Mouse (Mus musculus) lung, postnatal 10 days (tissue): ENCODE data around the gene Hikeshi.

Experiments used
- DNase-seq: peaks from one replicate; pipeline ENCODE4 v3.0.0; 2021

Hikeshi gene

GRCm38 (mm10) chr7:89940571-89941463 lies at the start of gene Hikeshi:
TSS of gene Hikeshi (minus strand) at chr7:89941204.
- DNase-seq: peak; percentile 98

DNA sequence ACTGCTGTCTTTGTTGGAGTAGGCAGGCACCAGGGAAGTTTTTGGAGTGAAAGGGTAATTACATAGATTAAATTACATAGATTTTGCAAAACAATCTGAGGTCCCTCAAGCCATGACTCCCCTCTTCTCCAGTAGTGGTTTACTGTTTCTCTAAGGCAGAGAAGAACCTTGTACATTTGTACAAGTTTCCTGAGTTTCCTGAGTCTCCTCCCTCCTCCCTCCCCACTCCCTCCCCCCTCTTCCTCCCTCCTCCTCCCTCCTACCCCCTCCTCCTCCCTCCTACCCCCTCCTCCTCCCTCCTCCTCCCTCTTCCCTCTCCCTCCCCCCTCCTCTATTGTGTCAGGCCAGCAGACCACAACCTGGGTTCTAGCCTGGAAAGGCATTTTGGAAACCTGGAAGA lies 43.4 kb upstream of the Hikeshi start:
- no peak for DNase-seq

DNA sequence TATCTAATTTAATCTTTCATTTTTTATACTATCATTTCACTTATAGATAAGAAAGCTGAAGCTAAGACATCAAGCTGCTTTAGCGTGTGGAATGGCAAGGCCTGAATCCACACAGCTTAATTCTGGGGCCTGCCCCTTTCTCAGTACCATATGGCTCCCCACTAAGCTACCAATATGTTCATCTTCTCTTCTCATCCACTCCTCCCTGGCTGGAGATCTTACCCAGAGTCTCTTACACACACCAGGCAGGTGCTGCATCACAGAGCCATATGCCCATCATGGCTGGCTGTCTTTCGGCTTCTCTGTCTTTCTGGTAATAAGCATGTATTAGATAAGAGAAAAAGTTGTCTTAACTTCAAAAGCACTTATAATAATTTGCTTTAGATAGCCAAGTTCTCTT lies 42.4 kb upstream of the Hikeshi start:
- no peak for DNase-seq

DNA sequence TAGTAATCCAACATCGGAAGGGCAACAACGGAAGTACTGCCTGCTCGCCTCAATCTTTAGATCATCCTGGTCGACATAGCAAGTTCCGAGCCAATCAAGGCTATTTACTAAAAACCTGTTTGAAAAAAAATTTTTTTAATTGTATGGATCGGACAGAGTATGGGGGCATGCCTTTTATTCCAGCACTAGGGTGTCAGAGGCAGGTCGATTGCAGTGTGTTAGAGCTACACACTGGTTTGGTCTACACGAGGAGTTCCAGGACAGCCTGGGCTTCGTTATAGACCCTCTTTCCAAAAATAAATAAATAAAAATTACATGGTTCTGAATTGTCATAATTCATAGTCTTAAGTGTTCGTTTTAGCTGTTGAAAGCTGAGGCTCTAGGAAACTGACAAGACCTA lies 40.6 kb upstream of the Hikeshi start:
- no peak for DNase-seq

- DNase-seq: peak; percentile 97
Measured at GRCm38 (mm10) chr7:89980485-89981422, 39.8 kb upstream of the Hikeshi start, which contains the start of gene Eed. TSS of gene Eed (minus strand) at chr7:89980983.

- DNase-seq: no peak
Measured at GRCm38 (mm10) chr7:89980133-89980484, 39.1 kb upstream of the Hikeshi start.

- peak; percentile 5 for DNase-seq
Measured at GRCm38 (mm10) chr7:89979432-89980130, 38.6 kb upstream of the Hikeshi start.

- DNase-seq: no peak
Measured at GRCm38 (mm10) chr7:89976796-89977195, 35.8 kb upstream of the Hikeshi start.

GRCm38 (mm10) chr7:89975571-89975970 lies 34.6 kb upstream of the Hikeshi start:
- no peak for DNase-seq

GRCm38 (mm10) chr7:89967235-89967634 lies 26.2 kb upstream of the Hikeshi start:
- DNase-seq: no peak

- DNase-seq: no peak
Measured at GRCm38 (mm10) chr7:89966771-89967170, 25.8 kb upstream of the Hikeshi start.

DNA sequence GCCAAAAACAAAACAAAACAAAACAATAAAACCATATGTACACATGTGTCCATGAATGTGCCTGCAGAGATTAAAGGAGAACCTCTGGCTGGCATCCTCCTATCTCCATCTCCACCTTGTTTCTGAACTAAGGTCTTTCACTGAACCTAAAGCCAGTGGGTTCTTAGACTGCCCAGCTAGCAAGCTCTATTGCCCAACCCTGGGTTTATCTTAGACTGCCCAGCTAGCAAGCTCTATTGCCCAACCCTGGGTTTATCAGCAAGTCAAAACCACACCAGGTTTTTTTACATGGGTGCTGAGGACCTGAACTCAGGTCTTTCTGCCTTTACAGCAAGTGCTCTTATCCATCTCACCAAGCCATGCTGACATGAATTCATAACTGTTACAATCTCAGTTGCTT lies 22.1 kb upstream of the Hikeshi start:
- no peak for DNase-seq

DNA sequence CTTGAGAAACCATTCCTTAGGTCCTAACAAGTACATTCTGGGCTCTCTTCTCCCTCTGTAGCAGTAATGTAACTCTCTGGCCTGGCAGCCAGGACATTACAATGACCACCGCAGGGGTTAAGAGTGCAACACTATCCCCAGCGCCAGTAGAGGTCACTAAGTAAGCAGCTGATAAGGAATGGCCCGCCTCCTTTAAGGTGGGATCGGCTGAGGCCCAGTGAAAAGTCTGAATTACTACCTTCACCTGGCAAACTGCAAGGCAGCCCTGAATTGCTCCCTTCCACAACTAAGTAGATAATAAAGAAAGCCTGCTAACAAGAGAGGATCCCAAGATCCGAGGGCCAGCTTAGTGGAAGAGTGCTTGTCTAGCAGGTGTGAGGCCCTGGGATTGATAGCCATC lies 16.3 kb upstream of the Hikeshi start:
- DNase-seq: no peak

DNA sequence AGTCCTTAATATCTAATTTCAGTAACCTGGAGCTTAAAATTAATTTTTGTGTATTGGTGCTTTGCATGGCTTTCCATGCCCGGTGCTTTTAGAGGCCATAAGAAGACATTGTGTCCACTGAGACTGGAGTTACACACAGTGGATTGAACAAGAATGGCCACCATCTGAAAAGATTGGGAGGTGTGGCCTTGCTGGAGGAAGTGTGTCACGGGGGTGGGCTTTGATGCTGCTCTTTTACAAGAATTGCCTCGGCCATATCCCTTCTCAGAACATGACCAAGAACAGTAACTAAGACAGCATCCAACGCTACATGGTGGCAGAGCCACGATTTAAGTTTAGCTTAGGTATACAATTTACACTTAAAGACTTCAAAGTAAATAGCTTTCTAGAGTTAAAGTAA lies 13.3 kb upstream of the Hikeshi start:
- DNase-seq: no peak

- no peak for DNase-seq
Measured at GRCm38 (mm10) chr7:89949403-89949802, 8.4 kb upstream of the Hikeshi start.

DNA sequence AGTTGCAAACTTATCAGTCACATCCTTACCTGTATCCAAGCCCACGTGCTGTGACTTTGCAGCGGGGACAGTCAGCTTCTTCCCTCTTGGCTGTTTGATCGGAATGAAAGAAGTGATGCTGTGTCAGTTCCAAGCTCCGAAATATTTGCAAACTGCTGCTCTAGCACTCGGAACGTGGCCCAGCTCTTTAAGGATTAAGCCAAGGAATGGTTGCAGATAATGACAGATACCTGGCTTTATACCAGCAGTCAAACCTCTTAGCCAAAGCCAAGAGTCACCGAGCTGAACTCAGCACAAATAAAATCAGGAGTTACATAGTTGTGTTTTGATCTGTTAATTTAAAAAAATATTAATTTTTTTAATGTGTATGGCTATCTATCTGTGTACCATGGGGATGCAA lies 7.0 kb upstream of the Hikeshi start:
- peak; percentile 50 for DNase-seq

GRCm38 (mm10) chr7:89939497-89940353 lies 1.3 kb downstream of the Hikeshi start:
- no peak for DNase-seq

GRCm38 (mm10) chr7:89923441-89924180 lies 17.4 kb downstream of the Hikeshi start:
- no peak for DNase-seq

- no peak for DNase-seq
Measured at GRCm38 (mm10) chr7:89917776-89918175, 23.2 kb downstream of the Hikeshi start.

GRCm38 (mm10) chr7:89916711-89917110 lies 24.3 kb downstream of the Hikeshi start:
- no peak for DNase-seq

DNA sequence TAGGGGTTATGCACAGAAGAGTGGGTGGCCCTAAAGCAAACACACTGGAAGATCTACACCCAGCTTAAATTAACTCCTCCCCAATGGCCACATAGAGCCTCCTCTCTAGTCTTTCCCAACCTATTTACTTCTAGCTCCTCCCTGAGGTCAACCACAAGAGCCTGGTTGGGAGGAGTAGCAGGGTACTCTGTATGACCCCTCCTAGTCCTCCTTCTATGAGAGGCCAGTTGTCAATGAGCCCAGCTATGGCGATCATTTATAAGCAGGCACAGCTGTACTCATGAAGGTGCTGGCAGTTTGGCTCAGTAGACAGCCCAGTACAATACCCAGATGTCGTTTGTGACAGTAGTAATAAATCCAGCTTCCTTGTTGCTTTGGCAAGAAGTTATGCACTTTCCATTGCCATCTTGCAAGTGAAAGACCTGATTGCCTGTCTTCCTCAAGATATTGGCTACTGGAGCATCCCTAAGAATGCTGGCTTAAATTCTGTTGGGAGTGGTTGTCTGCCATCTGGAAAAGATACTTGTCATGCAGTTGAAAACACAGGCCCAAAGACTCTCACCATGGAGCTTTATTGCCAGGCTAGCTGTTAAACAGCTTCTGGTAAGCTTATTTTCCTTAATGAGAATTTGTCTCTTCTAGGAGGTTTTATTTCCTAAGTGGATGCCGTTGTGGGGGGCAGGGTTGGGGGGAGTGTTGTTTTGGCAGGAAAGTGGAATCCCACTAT lies 27.4 kb downstream of the Hikeshi start:
- DNase-seq: no peak
